Mouse (Mus musculus) cerebellum, adult 2 months (tissue): Measurements from ENCODE around the gene Wnt3.

Source experiments
- CTCF ChIP-seq: fragments of 200-500 bp; IDR thresholded peaks from 2 replicates; pipeline ENCODE4 v1.5.1; 2011; ENCODE audit warnings: low read depth, mild to moderate bottlenecking, control low read depth, low read length, moderate library complexity, borderline replicate concordance; ENCODE audit not compliant: insufficient read depth
- POLR2A ChIP-seq: fragments of 200-500 bp; IDR thresholded peaks from 2 replicates; pipeline ENCODE4 v1.6.1; 2011; ENCODE audit warnings: low read length, control low read depth, borderline replicate concordance; ENCODE audit not compliant: insufficient read depth

DNA sequence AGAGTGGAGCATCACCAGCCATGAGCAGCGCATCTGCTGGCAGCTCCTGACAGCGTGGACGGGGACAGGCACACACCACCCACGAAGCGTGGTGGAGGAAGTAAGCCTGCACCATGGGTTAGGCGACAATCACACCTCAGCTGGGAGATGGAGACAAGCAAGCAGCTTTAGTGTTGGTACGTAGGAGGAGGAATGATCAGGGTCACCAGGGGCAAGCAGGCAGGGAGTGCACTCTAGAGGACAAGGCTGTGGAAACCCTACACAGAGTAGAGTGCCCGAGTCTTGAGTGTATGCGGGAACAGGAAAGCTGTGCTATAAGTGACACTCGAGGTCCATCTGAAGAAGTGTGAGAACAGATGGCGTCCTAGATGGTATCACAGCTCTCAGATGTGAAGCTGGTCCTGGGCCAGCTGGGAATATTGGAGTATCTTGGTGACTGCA lies 49.6 kb upstream of the Wnt3 start:
- no peak for TF ChIP-seq CTCF
- no peak for TF ChIP-seq POLR2A
